Mouse (Mus musculus): ENCODE results near the gene Spop. TPM values are rescaled to one million over a fixed set of nuclear protein-coding genes. Genes with fewer than 3 reads are reported as not detected.

The Spop gene
- total and polyA plus RNA-seq, 2 experiments from 2014 or later = 34.5 to 142 TPM

- Histone ChIP-seq H3K4me2 (ENCODE audit: low read depth, low read length) (no peak overlapping the region), H3K27me3 (ENCODE audit: control insufficient read depth, insufficient read depth, low read length) (no peaks in the 10 kb centered on the region), H3K4me3 (ENCODE audit: low read depth, low read length) (no peak overlapping the region), H3K9me3 (replicated peaks; ENCODE audit: control insufficient read depth, low read length) (no peaks in the 10 kb centered on the region), H3K36me3 (replicated peaks; ENCODE audit: control insufficient read depth, insufficient read depth, low read length) (peaks cover 23% of the 10 kb centered on the region), H3K9ac (replicated peaks; ENCODE audit: low read depth, low read length) (no peak overlapping the region), H3K4me1 (ENCODE audit: control insufficient read depth, insufficient read depth) (no peaks in the 10 kb centered on the region), H3K27ac (ENCODE audit: low read depth) (no peak overlapping the region)
- 62% methylated on average over 5 of the region's 5 CpGs for WGBS
- DNase-seq (ENCODE audit: low spot score) = no peak
- ATAC-seq (ENCODE audit: insufficient read depth, low read depth) = no peak
- TF ChIP-seq CTCF (IDR thresholded peaks at IDR 0.05; ENCODE audit: low read depth) = no peak
Observed at GRCm38 (mm10) chr11:95394112-95394511, 19.8 kb upstream of the Spop start.

GRCm38 (mm10) chr11:95396548-95396947, 17.3 kb upstream of the Spop start:
- no peaks in the 10 kb centered on the region for H3K27me3 ChIP-seq (ENCODE audit: control insufficient read depth, insufficient read depth, low read length)
- TF ChIP-seq CTCF (IDR thresholded peaks at IDR 0.05; ENCODE audit: low read depth) = no peak
- TF ChIP-seq EP300 (IDR thresholded peaks at IDR 0.05; ENCODE audit: low read depth) = no peak
- no peak overlapping the region for H3K4me2 ChIP-seq (ENCODE audit: low read depth, low read length)
- no peak for DNase-seq (ENCODE audit: low spot score)
- no peaks in the 10 kb centered on the region for H3K4me1 ChIP-seq (ENCODE audit: control insufficient read depth, insufficient read depth)
- H3K27ac ChIP-seq (ENCODE audit: low read depth) = no peak overlapping the region
- no peak overlapping the region for H3K4me3 ChIP-seq (ENCODE audit: low read depth, low read length)
- H3K9ac ChIP-seq (replicated peaks; ENCODE audit: low read depth, low read length) = no peak overlapping the region
- 50% methylated on average over 1 of the region's 1 CpGs for WGBS
- no peaks in the 10 kb centered on the region; the same call in 1 of the 2 replicates for H3K36me3 ChIP-seq (replicated peaks; ENCODE audit: control insufficient read depth, insufficient read depth, low read length)
- ATAC-seq (ENCODE audit: insufficient read depth, low read depth) = no peak
- no peaks in the 10 kb centered on the region for H3K9me3 ChIP-seq (replicated peaks; ENCODE audit: control insufficient read depth, low read length)

- ATAC-seq (ENCODE audit: insufficient read depth, low read depth) = no peak
- Histone ChIP-seq H3K27me3 (ENCODE audit: control insufficient read depth, insufficient read depth, low read length) (no peaks in the 10 kb centered on the region), H3K9me3 (replicated peaks; ENCODE audit: control insufficient read depth, low read length) (no peaks in the 10 kb centered on the region), H3K4me2 (ENCODE audit: low read depth, low read length) (0 out of 2 replicates have a peak overlapping the region, but pooled peaks have one; percentile 9), H3K9ac (replicated peaks; ENCODE audit: low read depth, low read length) (no peak overlapping the region), H3K4me1 (ENCODE audit: control insufficient read depth, insufficient read depth) (peaks cover 7% of the 10 kb centered on the region), H3K27ac (ENCODE audit: low read depth) (no peak overlapping the region), H3K36me3 (replicated peaks; ENCODE audit: control insufficient read depth, insufficient read depth, low read length) (no peaks in the 10 kb centered on the region), H3K4me3 (ENCODE audit: low read depth, low read length) (no peak overlapping the region)
- WGBS = 49% methylated on average over 14 of the region's 14 CpGs
- DNase-seq (ENCODE audit: low spot score) = peak; percentile 39
- no peak for TF ChIP-seq EP300 (IDR thresholded peaks at IDR 0.05; ENCODE audit: low read depth)
- peak; percentile 91 for TF ChIP-seq CTCF (IDR thresholded peaks at IDR 0.05; ENCODE audit: low read depth)
Observed at GRCm38 (mm10) chr11:95397843-95398835, 15.7 kb upstream of the Spop start.

- Histone ChIP-seq H3K4me2 (ENCODE audit: low read depth, low read length) (no peak overlapping the region), H3K36me3 (replicated peaks; ENCODE audit: control insufficient read depth, insufficient read depth, low read length) (no peaks in the 10 kb centered on the region), H3K27ac (ENCODE audit: low read depth) (no peak overlapping the region), H3K4me1 (ENCODE audit: control insufficient read depth, insufficient read depth) (peaks cover 12% of the 10 kb centered on the region), H3K27me3 (ENCODE audit: control insufficient read depth, insufficient read depth, low read length) (no peaks in the 10 kb centered on the region), H3K4me3 (ENCODE audit: low read depth, low read length) (no peak overlapping the region), H3K9me3 (replicated peaks; ENCODE audit: control insufficient read depth, low read length) (no peaks in the 10 kb centered on the region), H3K9ac (replicated peaks; ENCODE audit: low read depth, low read length) (no peak overlapping the region)
- WGBS = 73% methylated on average over 13 of the region's 13 CpGs
- ATAC-seq (ENCODE audit: insufficient read depth, low read depth) (no peak), DNase-seq (ENCODE audit: low spot score) (no peak)
- TF ChIP-seq CTCF (IDR thresholded peaks at IDR 0.05; ENCODE audit: low read depth) = no peak
- no peak for TF ChIP-seq EP300 (IDR thresholded peaks at IDR 0.05; ENCODE audit: low read depth)
Observed at GRCm38 (mm10) chr11:95399520-95400020, 14.3 kb upstream of the Spop start.

GRCm38 (mm10) chr11:95401568-95401967, 12.3 kb upstream of the Spop start:
- no peak overlapping the region for H3K4me3 ChIP-seq (ENCODE audit: low read depth, low read length)
- H3K4me2 ChIP-seq (ENCODE audit: low read depth, low read length) = no peak overlapping the region
- H3K9ac ChIP-seq (replicated peaks; ENCODE audit: low read depth, low read length) = no peak overlapping the region
- H3K36me3 ChIP-seq (replicated peaks; ENCODE audit: control insufficient read depth, insufficient read depth, low read length) = no peaks in the 10 kb centered on the region
- H3K9me3 ChIP-seq (replicated peaks; ENCODE audit: control insufficient read depth, low read length) = no peaks in the 10 kb centered on the region
- no peaks in the 10 kb centered on the region for H3K27me3 ChIP-seq (ENCODE audit: control insufficient read depth, insufficient read depth, low read length)
- no peak for DNase-seq (ENCODE audit: low spot score)
- ATAC-seq (ENCODE audit: insufficient read depth, low read depth) = no peak
- peaks cover 12% of the 10 kb centered on the region for H3K4me1 ChIP-seq (ENCODE audit: control insufficient read depth, insufficient read depth)
- H3K27ac ChIP-seq (ENCODE audit: low read depth) = peak overlapping the region; percentile 89; the same call in 1 of the 2 replicates
- WGBS = 92% methylated on average over 5 of the region's 5 CpGs
- TF ChIP-seq EP300 (IDR thresholded peaks at IDR 0.05; ENCODE audit: low read depth) = no peak
- TF ChIP-seq CTCF (IDR thresholded peaks at IDR 0.05; ENCODE audit: low read depth) = no peak

Measured in heart, postnatal 0 days (tissue).